Mouse (Mus musculus) limb, embryonic 14.5 days (tissue): ENCODE measurements around the gene Aida. TPM values are rescaled to one million over a fixed set of nuclear protein-coding genes. Genes with fewer than 3 reads are reported as not detected.

Experiments used
- ATAC-seq: fragments of 200-750 bp; cut with Nextera tagmentation; 2 replicates; pipeline ENCODE4 v1.8.0; 2017; ENCODE audit warnings: low read depth, moderate number of reproducible peaks, moderate TSS enrichment; ENCODE audit not compliant: low FRiP score
- DNase-seq: peaks from one replicate; pipeline ENCODE4 v3.0.0-alpha.2; 2015; ENCODE audit warnings: low spot score
- H3K27ac ChIP-seq: fragments of 300-500 bp; sonication (generic); replicated peaks from 2 replicates; pipeline ENCODE4 v1.5.1; 2014; ENCODE audit warnings: low read depth, mild to moderate bottlenecking, low read length, moderate library complexity, mixed read lengths
- H3K27me3 ChIP-seq: fragments of 300-500 bp; sonication (generic); 2 replicates; pipeline ENCODE4 v1.6.1; 2014; ENCODE audit warnings: low read length, mixed read lengths; ENCODE audit not compliant: control insufficient read depth, insufficient read depth
- H3K36me3 ChIP-seq: fragments of 300-500 bp; sonication (generic); 2 replicates; pipeline ENCODE4 v1.6.1; 2014; ENCODE audit warnings: mild to moderate bottlenecking, low read length, moderate library complexity, mixed read lengths; ENCODE audit not compliant: control insufficient read depth, insufficient read depth
- H3K4me1 ChIP-seq: fragments of 300-500 bp; sonication (generic); 2 replicates; pipeline ENCODE4 v1.6.1; 2014; ENCODE audit warnings: antibody characterized with exemption, low read length, mixed read lengths; ENCODE audit not compliant: control insufficient read depth, insufficient read depth
- H3K4me2 ChIP-seq: fragments of 300-500 bp; sonication (generic); replicated peaks from 2 replicates; pipeline ENCODE4 v1.6.1; 2014; ENCODE audit warnings: low read depth, mild to moderate bottlenecking, low read length, moderate library complexity; ENCODE audit not compliant: severe bottlenecking
- H3K4me3 ChIP-seq: fragments of 300-500 bp; sonication (generic); replicated peaks from 2 replicates; pipeline ENCODE4 v1.5.1; 2014; ENCODE audit warnings: low read length
- H3K9ac ChIP-seq: fragments of 300-500 bp; sonication (generic); 2 replicates; pipeline ENCODE4 v1.6.1; 2014; ENCODE audit warnings: mild to moderate bottlenecking, low read depth, low read length, moderate library complexity; ENCODE audit not compliant: severe bottlenecking
- H3K9me3 ChIP-seq: fragments of 300-500 bp; sonication (generic); 2 replicates; pipeline ENCODE4 v1.6.1; 2016; ENCODE audit warnings: low read length; ENCODE audit not compliant: control insufficient read depth
- POLR2A ChIP-seq: fragments of 200-500 bp; IDR thresholded peaks from 2 replicates; pipeline ENCODE4 v1.8.0; 2012; ENCODE audit warnings: inconsistent platforms, mild to moderate bottlenecking, moderate library complexity, borderline replicate concordance; ENCODE audit not compliant: insufficient read depth, insufficient read length; ENCODE audit errors: extremely low read depth
- WGBS: fragments of 180-500 bp; shearing (Covaris S2); extraction: QIAGEN DNeasy Blood & Tissue Kit; methylation state at CpG from one replicate; pipeline ENCODE4 v1.1.7; 2014; 5-methylcytosine and 5-hydroxymethylcytosine counted together
- polyA plus RNA-seq, 2 experiments: library from polyadenylated mRNA; depleted of rRNA in 1 of 2; stranded (reverse) in 1 of 2; unstranded in 1 of 2; fragments of >200 nt; fragmentation: Nextera tagmentation in 1 of 2; extraction: Ambion mirVana in 1 of 2; gene quantifications; 2 replicates each; pipeline versions ENCODE4 v1.2.1 to v1.2.3; 2012 to 2014

Gene Aida
- polyA plus RNA-seq, 2 experiments: 31.9 to 93.3 TPM

DNA sequence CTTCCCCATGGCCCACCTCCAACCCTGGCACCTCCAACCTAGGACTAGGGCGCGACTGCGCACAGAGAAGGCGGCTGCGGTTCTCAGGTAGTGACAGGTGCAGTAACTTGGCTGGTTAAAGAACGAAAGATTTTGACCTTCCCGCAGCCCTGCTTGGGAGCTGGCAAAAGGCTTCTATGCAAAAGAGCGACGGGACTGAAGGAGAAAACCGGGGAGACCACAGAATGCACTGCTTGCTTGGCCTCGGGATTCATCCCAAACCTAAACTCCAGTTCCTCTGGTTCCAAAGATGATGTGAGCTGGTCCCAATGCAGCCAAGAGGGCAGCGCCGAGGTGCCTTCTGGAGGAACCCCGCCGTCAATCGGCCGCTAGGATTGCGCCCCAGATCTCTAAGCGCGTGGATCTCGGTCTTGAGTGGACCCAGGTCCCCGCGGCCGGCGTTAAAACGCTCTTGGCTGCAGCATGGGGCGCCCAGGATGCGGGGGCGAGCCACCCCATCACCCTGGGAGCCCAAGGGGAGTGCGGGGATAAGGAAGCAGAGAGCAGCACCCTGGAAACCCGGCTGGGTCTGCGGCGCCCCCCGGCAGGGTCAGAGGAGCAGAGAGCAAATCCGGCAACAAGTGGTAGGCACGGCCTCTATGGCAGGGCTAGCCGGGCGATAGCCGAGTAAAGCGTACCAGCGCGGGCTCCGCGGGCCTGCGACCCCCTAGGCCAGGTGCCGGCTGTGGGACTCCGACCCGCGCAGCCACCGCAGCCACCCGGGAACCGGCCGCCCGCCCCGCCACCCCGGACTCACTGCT is 72.4 kb downstream of the Aida start:
- ATAC-seq (peak; percentile 69), DNase-seq (no peak)
- TF ChIP-seq POLR2A: no peak
- Histone ChIP-seq H3K4me1 (peaks cover 11% of the 10 kb centered on the region), H3K9me3 (no peaks in the 10 kb centered on the region), H3K4me2 (peak overlapping the region; percentile 78), H3K27me3 (no peaks in the 10 kb centered on the region), H3K36me3 (peaks cover 21% of the 10 kb centered on the region), H3K4me3 (peak overlapping the region; percentile 90), H3K9ac (peak overlapping the region; percentile 92), H3K27ac (peak overlapping the region; percentile 81)
- 2% methylated on average over 35 of the region's 56 CpGs for WGBS

DNA sequence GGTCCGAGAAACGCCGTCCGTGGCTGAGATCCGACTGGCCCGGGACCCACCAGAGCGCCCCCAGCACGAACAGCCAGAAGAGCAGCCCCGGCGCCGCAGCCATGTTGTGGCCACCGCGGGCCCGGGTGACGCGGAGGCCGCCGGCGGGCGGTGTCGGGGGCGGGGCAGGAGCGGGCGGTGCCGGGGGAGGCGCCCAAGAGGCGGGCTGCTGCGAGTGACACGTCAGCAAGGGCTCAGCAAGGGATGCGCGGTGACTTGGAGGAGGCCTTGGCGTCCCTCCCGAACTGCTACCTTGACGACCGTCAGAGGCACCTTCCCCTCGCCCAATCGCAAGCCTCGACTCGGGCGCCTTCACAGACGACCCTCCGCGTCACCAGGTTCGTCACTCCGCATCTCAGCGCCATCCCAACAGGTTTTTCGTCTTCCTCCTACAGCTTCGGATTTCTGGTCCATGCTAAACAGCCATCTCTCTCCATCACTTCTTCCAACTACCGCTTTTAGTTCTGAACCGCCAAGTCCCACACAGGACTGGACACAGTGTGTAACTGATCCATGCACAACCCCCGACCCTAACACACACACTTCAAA is 73.1 kb downstream of the Aida start, which contains the start of gene Mia3:
Gene Mia3, minus strand, starts transcription at position 127 of the 588 bp plus-strand sequence.
- peak; percentile 98 for DNase-seq
- Histone ChIP-seq H3K4me3 (peak within 1 kb of the TSS; percentile 90), H3K27ac (peak within 1 kb of the TSS; percentile 81), H3K9me3 (no peaks in the 10 kb centered on the region), H3K9ac (peak within 1 kb of the TSS; percentile 92), H3K4me1 (peaks cover 11% of the 10 kb centered on the region), H3K36me3 (peaks cover 14% of the 10 kb centered on the region), H3K4me2 (peak within 1 kb of the TSS; percentile 78), H3K27me3 (no peaks in the 10 kb centered on the region)
- WGBS: 0% methylated on average over 41 of the region's 51 CpGs
- ATAC-seq: peak; percentile 99
- TF ChIP-seq POLR2A: peak; percentile 79; the same call in 1 of the 2 replicates

DNA sequence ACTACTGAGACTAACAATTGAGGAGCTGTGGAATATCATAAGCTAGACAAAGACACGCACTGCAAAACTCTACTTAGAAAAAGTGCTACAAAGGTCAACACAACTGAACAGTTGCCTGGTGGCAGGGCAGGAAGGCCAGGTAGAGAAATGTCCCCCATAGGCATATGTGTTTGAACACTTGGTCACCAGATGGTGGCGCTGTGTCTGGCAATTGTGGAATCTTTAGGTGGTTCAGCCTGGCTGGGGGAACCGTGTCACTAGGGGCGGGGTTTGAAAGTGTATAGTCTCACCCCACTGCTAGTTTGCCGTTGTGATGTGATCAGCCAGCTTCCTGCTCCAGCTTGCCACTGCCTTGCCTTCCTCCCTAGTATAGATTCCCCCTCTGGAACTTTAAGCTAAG is 78.3 kb downstream of the Aida start:
- Histone ChIP-seq H3K4me3 (no peak overlapping the region), H3K27ac (no peak overlapping the region), H3K4me2 (no peak overlapping the region), H3K36me3 (no peaks in the 10 kb centered on the region), H3K27me3 (no peaks in the 10 kb centered on the region), H3K9me3 (no peaks in the 10 kb centered on the region), H3K9ac (no peak overlapping the region), H3K4me1 (0 out of 2 replicates have a peak, but pooled peaks cover 3% of the 10 kb centered on the region)
- 74% methylated on average over 5 of the region's 5 CpGs for WGBS
- no peak for DNase-seq
- no peak for TF ChIP-seq POLR2A
- ATAC-seq: no peak

Other genes with a start within 250 kb of the Aida start
- 47.3 and 62.7 TPM in 2 replicates for gene Disp1, start 75.1 kb upstream of the Aida start, polyA plus RNA-seq (2012; rRNA removed)
- 34.7 and 37.9 TPM in 2 replicates for gene Disp1, start 75.1 kb upstream of the Aida start, polyA plus RNA-seq (2014; fragmentation: Nextera tagmentation; extraction: Ambion mirVana)
- gene Brox, start 679 bp downstream of the Aida start, polyA plus RNA-seq (2012; rRNA removed): 33.5 and 37.8 TPM in 2 replicates
- 41.7 and 42.3 TPM in 2 replicates for gene Brox, start 679 bp downstream of the Aida start, polyA plus RNA-seq (2014; fragmentation: Nextera tagmentation; extraction: Ambion mirVana)
- gene Mia3, start 73.0 kb downstream of the Aida start, polyA plus RNA-seq (2012; rRNA removed): 117 and 139 TPM in 2 replicates
- 116 and 118 TPM in 2 replicates for gene Mia3, start 73.0 kb downstream of the Aida start, polyA plus RNA-seq (2014; fragmentation: Nextera tagmentation; extraction: Ambion mirVana)
- 32.5 and 41.3 TPM in 2 replicates for gene Taf1a, start 92.4 kb downstream of the Aida start, polyA plus RNA-seq (2012; rRNA removed)
- 19.1 and 21.1 TPM in 2 replicates for gene Taf1a, start 92.4 kb downstream of the Aida start, polyA plus RNA-seq (2014; fragmentation: Nextera tagmentation; extraction: Ambion mirVana)
- gene Hhipl2, start 121.6 kb downstream of the Aida start, polyA plus RNA-seq (2012; rRNA removed): 0.75 and 1.3 TPM in 2 replicates
- gene Hhipl2, start 121.6 kb downstream of the Aida start, polyA plus RNA-seq (2014; fragmentation: Nextera tagmentation; extraction: Ambion mirVana): 0.18 and 0.25 TPM in 2 replicates